Mouse (Mus musculus) kidney, postnatal 25 days (tissue): ENCODE measurements at regions not wholly inside any gene's neighbourhood (a gene's known extent, or its start where the extent isn't known, plus 50 kb on each side); places are given as distances from the start of the nearest gene placed in this dataset.

Experiments
- DNase-seq, 2 experiments: peaks; one replicate each; pipeline ENCODE4 v3.0.0; 2021; ENCODE audit warnings: mixed read lengths in 2 of 2

GRCm38 (mm10) chr13:64594376-64594775, 96.8 kb upstream of the Fam240b start:
- DNase-seq: no peak

GRCm38 (mm10) chr13:64573711-64574110, 76.1 kb upstream of the Fam240b start:
- peak in 1 of 2 experiments; percentile 21 for DNase-seq

- DNase-seq: no peak
Measured at GRCm38 (mm10) chr13:64568876-64569275, 71.3 kb upstream of the Fam240b start.

- DNase-seq: no peak
Measured at GRCm38 (mm10) chr13:64566966-64567708, 69.5 kb upstream of the Fam240b start.

- no peak for DNase-seq
Measured at GRCm38 (mm10) chr13:64565791-64566190, 68.2 kb upstream of the Fam240b start.
